Mouse (Mus musculus) midbrain, embryonic 12.5 days (tissue): ENCODE data around the gene Zfp575. TPM values are rescaled to one million over a fixed set of nuclear protein-coding genes. Genes with fewer than 3 reads are reported as not detected.
A peak's percentile ranks its signal among the peaks of the same experiment; 100 is the strongest.
"Not testable (repeated sequence)": the region's sequence is repeated elsewhere in the genome, so short reads cannot be mapped to it uniquely, and the experiment has no call there.

Experiments
- ATAC-seq: fragments of 200-750 bp; cut with Nextera tagmentation; 2 replicates; pipeline ENCODE4 v1.8.0; 2017; ENCODE audit warnings: low read depth, moderate TSS enrichment, moderate library complexity; ENCODE audit not compliant: low FRiP score
- H3K27ac ChIP-seq: fragments of 300-500 bp; sonication (generic); replicated peaks from 2 replicates; pipeline ENCODE4 v1.5.1; 2016; ENCODE audit warnings: mild to moderate bottlenecking
- H3K27me3 ChIP-seq: fragments of 300-500 bp; sonication (generic); 2 replicates; pipeline ENCODE4 v1.6.1; 2016; ENCODE audit warnings: mild to moderate bottlenecking
- H3K36me3 ChIP-seq: fragments of 300-500 bp; sonication (generic); 2 replicates; pipeline ENCODE4 v1.6.1; 2016
- H3K4me1 ChIP-seq: fragments of 300-500 bp; sonication (generic); 2 replicates; pipeline ENCODE4 v1.6.1; 2016
- H3K4me2 ChIP-seq: fragments of 300-500 bp; sonication (generic); replicated peaks from 2 replicates; pipeline ENCODE4 v1.6.1; 2016; ENCODE audit warnings: mild to moderate bottlenecking, moderate library complexity
- H3K4me3 ChIP-seq: fragments of 300-500 bp; sonication (generic); 2 replicates; pipeline ENCODE4 v1.5.1; 2016; ENCODE audit warnings: mild to moderate bottlenecking
- H3K9ac ChIP-seq: fragments of 300-500 bp; sonication (generic); replicated peaks from 2 replicates; pipeline ENCODE4 v1.6.1; 2016; ENCODE audit warnings: mild to moderate bottlenecking, moderate library complexity
- H3K9me3 ChIP-seq: fragments of 300-500 bp; sonication (generic); 2 replicates; pipeline ENCODE4 v1.6.1; 2016; ENCODE audit warnings: mild to moderate bottlenecking
- WGBS: fragments of 180-500 bp; shearing (Covaris S2); methylation state at CpG from one replicate; pipeline ENCODE4 v1.1.7; 2016; 5-methylcytosine and 5-hydroxymethylcytosine counted together
- polyA plus RNA-seq: library from polyadenylated mRNA; unstranded; fragments of >200 nt; fragmentation: Nextera tagmentation; extraction: Ambion mirVana; gene quantifications from 2 replicates; pipeline ENCODE4 v1.2.1, GENCODE M21; 2016

Gene Zfp575
- polyA plus RNA-seq: 3.1 and 3.7 TPM in 2 replicates

DNA sequence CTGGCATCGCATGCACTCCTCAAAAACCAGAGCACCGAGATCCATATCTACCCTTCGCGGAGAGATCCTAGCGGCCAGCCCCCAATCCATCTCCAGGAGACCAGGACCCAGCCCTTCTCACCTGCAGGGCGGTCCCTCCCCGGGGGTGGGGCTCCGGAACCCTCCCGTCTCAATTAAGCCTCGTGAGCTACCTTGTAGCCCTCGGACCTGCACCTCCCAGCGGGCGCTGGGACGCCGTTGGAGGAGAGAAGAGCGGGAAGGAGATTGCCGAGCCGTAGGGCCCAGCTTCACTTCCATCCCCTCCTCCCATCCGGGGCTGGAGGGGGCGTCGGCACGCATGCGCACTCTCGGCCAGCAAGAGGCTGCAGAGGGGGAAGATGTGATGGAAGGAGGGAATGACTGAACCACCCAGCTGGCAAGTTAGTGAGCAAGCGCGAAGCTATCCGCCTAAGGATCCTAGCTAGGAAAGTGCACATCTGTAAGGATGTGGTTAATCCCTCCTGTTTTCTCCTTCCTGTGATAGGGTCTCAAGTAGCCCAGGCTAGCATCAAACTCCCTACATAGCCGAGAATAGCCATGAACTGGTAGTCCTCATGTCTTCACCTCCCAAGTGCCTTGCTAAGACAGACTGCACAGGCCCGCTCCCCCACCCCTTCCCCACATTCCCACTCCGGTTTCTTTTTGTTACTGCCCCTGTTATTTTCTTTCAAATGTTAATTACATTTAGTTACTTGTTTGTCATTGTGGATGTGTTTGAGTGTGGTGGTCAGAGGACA, at the start of gene Zfp575, which contains the start of gene Ethe1:
TSS of gene Zfp575 (minus strand) at position 312 of the 776 bp plus-strand sequence.
TSS of gene Ethe1 (plus strand) at position 214 of the 776 bp plus-strand sequence.
- WGBS: 5% methylated on average over 30 of the region's 30 CpGs
- Histone ChIP-seq H3K4me1 (peaks cover 14% of the 10 kb centered on the region; the same call in 1 of the 2 replicates), H3K27me3 (peaks cover 38% of the 10 kb centered on the region), H3K9me3 (no peaks in the 10 kb centered on the region), H3K4me2 (peak within 1 kb of the TSS; percentile 65), H3K36me3 (no peaks in the 10 kb centered on the region), H3K9ac (peak within 1 kb of the TSS; percentile 59), H3K4me3 (peak within 1 kb of the TSS; percentile 48), H3K27ac (no peak within 1 kb of the TSS)
- ATAC-seq: peak; percentile 76

DNA sequence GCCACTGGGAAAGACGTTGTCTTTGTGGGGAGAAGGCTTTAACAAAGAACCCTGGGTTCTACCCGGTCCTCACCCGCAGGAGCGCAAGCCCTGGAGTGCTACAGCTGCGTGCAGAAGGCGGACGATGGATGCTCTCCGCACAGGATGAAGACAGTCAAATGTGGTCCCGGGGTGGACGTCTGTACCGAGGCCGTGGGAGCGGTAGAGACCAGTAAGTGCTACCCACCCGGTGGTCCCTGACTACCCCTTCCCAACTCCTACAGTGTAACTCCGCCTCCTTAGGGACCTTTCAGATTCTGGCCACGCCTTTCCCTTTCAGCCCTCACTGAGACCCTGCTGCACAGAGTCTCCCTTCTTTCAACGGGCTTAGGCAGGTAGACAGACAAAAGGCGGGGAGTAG, 49.6 kb upstream of the Zfp575 start:
- peak; percentile 41; the same call in 1 of the 2 replicates for ATAC-seq
- Histone ChIP-seq H3K36me3 (no peaks in the 10 kb centered on the region), H3K27me3 (peaks cover 60% of the 10 kb centered on the region), H3K4me2 (peak overlapping the region; percentile 66), H3K4me1 (peaks cover 26% of the 10 kb centered on the region), H3K9ac (no peak overlapping the region), H3K9me3 (no peaks in the 10 kb centered on the region), H3K27ac (no peak overlapping the region), H3K4me3 (peak overlapping the region; percentile 39)
- WGBS: under 1% methylated on average over 18 of the region's 18 CpGs

DNA sequence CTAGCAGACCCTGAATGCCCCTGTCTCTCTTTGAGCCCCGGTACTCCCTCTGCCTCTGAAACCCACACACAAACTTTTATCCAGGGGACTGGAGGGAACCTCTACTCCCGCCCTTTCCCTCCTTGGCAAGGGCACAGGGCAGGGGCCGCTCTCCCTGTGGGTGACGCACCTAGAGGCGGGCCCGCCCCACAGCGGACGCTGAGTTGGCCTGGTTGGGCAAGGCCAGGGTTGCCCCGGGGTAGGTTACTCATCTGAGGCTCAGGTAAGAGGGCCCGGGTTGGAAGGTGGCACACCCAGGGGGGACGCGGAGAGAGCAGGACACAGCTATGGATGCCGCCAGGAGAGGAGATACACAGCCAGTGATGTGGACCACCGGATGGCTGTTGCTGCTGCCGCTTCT, 48.8 kb upstream of the Zfp575 start, which contains the start of gene Lypd3:
TSS of gene Lypd3 (plus strand) at position 287 of the 400 bp plus-strand sequence.
- Histone ChIP-seq H3K9me3 (no peaks in the 10 kb centered on the region), H3K9ac (no peak within 1 kb of the TSS), H3K27me3 (peaks cover 53% of the 10 kb centered on the region), H3K36me3 (no peaks in the 10 kb centered on the region), H3K4me3 (peak within 1 kb of the TSS; percentile 39), H3K4me2 (peak within 1 kb of the TSS; percentile 66), H3K4me1 (peaks cover 26% of the 10 kb centered on the region), H3K27ac (no peak within 1 kb of the TSS)
- WGBS: 14% methylated on average over 15 of the region's 15 CpGs
- no peak for ATAC-seq

DNA sequence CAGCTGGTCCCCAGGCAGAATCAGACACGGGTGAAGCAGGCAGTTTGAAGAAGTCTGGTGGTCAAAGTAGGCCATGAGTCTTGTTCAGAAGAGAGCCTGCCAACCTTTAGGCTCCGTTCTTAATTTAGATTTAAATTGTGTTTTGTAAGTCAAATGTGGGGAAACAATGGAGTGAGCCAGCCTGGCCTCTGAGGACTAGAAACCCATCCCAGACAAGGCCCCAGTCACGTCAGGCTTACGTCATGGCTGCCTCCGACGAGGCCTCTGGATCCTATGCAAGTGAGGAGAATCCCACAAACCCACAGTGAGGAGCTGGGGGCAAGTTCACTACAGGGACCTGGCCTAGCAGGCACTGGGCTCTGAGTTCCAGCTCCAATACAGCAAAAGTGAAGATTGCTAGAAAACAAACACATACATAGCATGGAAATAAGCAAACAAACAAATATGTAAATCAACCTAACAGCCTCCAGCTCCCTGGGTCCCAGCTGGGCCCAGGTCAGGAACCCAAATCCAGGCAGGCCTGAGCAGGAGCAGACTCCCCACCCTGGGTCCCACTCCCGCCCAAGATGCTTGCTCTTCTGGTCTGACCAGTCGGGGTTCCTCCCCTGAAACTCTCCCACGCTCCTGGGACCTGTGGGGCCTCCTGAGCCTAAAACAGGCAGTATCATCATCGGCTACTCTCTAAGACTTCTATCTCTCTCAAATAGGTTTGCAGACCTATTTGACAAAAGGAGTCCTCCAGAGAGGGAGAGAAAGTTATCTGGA, 42.9 kb upstream of the Zfp575 start:
- no peak overlapping the region for H3K4me3 ChIP-seq
- no peak overlapping the region for H3K4me2 ChIP-seq
- ATAC-seq: no peak
- WGBS: 75% methylated on average over 10 of the region's 10 CpGs
- H3K27me3 ChIP-seq: peaks cover 19% of the 10 kb centered on the region
- H3K36me3 ChIP-seq: no peaks in the 10 kb centered on the region
- peaks cover 5% of the 10 kb centered on the region for H3K4me1 ChIP-seq
- H3K9me3 ChIP-seq: no peaks in the 10 kb centered on the region
- no peak overlapping the region for H3K9ac ChIP-seq
- H3K27ac ChIP-seq: no peak overlapping the region

DNA sequence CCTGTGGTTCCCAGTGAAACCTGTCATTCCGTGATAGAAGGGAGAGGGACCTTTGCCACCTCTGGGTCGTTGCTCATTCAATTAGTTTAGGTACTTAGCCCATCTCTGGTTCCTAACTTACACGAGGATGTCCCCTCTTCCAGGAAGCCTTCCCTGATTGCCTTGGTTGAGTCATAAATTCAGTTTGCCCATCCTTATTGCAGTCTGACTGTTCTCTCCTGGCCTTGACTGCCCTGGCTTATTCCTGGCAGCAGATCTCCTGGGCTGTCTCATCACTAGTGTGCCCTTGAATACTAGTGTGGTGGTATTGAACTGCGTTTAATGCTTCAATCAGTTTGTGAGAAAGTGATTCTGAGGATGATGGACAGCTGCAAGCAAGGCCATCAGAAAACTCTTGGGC, 42.2 kb upstream of the Zfp575 start:
- Histone ChIP-seq H3K27ac (no peak overlapping the region), H3K9me3 (no peaks in the 10 kb centered on the region), H3K36me3 (no peaks in the 10 kb centered on the region), H3K4me1 (peaks cover 5% of the 10 kb centered on the region), H3K27me3 (peaks cover 19% of the 10 kb centered on the region), H3K4me3 (no peak overlapping the region), H3K4me2 (no peak overlapping the region), H3K9ac (no peak overlapping the region)
- WGBS: 73% methylated on average over 4 of the region's 4 CpGs
- ATAC-seq: no peak

DNA sequence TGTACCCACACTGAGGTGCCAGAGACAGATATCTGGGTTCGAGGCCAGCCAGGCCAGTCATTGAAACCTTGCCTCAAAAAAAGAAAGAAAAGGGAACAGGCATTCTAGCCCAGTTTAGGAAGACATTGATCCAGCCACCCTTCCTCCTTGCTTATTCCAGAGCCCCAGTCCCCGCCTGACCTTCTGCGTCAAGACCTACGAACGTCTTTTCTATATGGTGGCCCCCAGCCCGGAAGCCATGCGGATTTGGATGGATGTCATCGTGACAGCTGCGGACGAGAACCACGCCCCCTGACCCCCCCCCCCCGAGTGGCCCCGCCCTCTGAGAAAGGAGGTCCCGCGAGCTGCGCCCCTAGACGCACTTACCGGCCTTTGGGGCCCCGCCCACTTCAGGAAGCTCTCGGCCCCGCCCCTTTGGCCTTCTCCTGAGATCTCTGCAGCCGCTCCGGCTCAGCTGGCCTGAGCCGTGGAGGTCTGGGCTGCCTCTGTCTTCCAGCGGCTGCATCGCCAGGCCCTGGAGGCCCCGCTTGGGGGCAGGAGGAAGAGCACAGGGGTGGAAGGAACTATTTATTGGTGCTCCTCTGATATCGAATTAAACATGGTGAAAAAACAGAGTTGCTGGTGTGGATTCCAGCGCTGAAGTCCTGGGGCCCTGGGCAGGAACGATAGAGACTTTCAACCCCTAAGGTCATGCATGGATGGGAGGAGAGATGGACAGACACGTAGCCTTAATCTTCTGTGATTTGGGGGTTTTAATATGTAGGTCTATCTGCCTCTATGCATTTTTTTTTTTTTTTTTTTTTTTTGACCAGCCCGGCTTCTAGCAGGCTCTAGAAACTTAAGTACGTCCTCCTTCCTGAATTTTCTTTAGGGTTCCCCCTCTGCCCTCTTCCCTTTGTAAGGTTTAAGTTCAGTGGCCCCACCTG, 41.5 kb upstream of the Zfp575 start:
- no peak overlapping the region for H3K27ac ChIP-seq
- WGBS: 9% methylated on average over 33 of the region's 33 CpGs
- peak overlapping the region; percentile 54 for H3K4me2 ChIP-seq
- peak; percentile 87 for ATAC-seq
- H3K27me3 ChIP-seq: peaks cover 19% of the 10 kb centered on the region
- peak overlapping the region; percentile 49; the same call in 1 of the 2 replicates for H3K9ac ChIP-seq
- H3K4me1 ChIP-seq: peaks cover 5% of the 10 kb centered on the region
- H3K9me3 ChIP-seq: no peaks in the 10 kb centered on the region
- H3K4me3 ChIP-seq: peak overlapping the region; percentile 34
- H3K36me3 ChIP-seq: no peaks in the 10 kb centered on the region

DNA sequence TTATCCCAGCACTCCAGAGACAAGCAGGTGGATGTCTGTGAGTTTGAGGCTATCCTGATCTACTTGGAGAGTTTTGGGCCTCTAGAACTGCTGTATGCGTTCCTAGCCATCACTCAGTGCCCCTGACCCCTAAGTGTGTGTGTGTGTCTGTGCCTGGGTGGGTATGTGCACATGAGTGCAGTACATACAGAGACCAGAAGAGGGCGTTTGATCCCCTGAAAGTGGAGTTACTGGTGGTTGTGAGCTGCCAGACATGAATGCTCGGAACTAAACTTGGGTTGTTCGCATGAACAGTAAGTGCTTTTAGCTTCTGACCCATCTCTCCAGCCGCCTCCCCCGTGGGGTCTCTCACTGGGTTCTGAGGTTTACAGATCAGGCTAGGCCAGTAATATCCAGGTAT, 35.5 kb upstream of the Zfp575 start:
- Histone ChIP-seq H3K27me3 (peaks cover 25% of the 10 kb centered on the region), H3K27ac (no peak overlapping the region), H3K36me3 (no peaks in the 10 kb centered on the region), H3K9ac (no peak overlapping the region), H3K4me1 (no peaks in the 10 kb centered on the region), H3K9me3 (peaks cover 5% of the 10 kb centered on the region), H3K4me3 (no peak overlapping the region), H3K4me2 (no peak overlapping the region)
- WGBS: 80% methylated on average over 6 of the region's 6 CpGs
- ATAC-seq: no peak

DNA sequence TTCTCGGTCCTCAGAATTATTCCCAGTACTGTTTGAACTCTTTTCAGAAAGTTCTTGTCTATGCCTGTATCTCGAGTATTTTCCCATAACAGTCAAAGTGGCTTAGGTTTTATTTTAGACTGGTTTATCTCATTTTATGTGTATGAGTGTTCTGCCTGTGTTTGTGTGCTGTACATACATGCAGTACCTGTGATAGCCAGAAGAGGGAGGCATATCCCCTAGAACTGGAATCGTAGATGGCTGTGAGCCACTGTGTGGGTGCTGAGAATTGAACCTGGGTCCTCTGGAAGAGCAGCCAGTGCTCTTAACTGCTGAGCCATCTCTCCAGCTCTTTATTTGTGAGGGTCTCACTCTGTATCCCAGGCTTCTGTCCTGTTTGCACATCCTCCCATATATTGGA, 33.8 kb upstream of the Zfp575 start:
- peaks cover 16% of the 10 kb centered on the region for H3K27me3 ChIP-seq
- H3K4me2 ChIP-seq: no peak overlapping the region
- H3K36me3 ChIP-seq: no peaks in the 10 kb centered on the region
- H3K27ac ChIP-seq: no peak overlapping the region
- no peak overlapping the region for H3K9ac ChIP-seq
- peaks cover 5% of the 10 kb centered on the region for H3K9me3 ChIP-seq
- H3K4me1 ChIP-seq: no peaks in the 10 kb centered on the region
- H3K4me3 ChIP-seq: no peak overlapping the region
- WGBS: 84% methylated on average over 3 of the region's 3 CpGs
- ATAC-seq: no peak

DNA sequence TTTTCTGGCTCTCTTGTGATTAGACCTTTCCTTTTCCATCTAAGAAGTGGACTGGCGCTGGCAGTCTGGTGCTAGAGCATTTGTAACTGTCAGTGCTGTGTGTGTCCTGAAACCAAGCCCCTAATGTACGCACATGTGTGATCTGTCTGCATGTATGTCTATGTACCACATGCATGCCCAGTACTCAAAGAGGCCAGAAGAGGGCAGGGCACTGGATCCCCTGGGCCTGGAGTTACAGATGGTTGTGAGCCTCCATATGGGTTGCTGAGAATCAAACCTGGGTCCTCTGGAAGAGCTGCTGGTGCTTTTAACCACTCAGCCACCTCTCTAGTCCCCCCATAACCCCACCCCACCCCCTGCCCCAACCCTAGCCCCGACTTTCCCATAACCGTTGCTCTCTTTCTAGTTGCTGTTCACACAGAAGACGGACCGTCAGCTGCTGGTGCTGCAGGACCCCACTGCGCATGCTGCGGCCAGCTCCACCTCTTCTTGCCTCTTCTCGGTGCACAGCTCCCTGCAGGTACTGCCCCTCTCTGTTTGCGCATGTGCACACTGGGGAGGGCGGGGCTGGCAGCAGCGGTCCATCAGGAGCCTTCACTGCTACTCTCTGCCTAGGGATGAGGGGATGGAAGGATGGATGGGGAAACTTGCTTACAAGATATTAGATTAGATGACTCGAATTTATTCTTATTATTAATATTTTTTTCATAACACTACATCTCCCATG, 32.4 kb upstream of the Zfp575 start:
- Histone ChIP-seq H3K4me1 (no peaks in the 10 kb centered on the region), H3K9ac (no peak overlapping the region), H3K27ac (no peak overlapping the region), H3K4me2 (no peak overlapping the region), H3K36me3 (no peaks in the 10 kb centered on the region), H3K9me3 (peaks cover 5% of the 10 kb centered on the region), H3K4me3 (no peak overlapping the region), H3K27me3 (peaks cover 10% of the 10 kb centered on the region)
- ATAC-seq: no peak
- WGBS: 56% methylated on average over 13 of the region's 13 CpGs

DNA sequence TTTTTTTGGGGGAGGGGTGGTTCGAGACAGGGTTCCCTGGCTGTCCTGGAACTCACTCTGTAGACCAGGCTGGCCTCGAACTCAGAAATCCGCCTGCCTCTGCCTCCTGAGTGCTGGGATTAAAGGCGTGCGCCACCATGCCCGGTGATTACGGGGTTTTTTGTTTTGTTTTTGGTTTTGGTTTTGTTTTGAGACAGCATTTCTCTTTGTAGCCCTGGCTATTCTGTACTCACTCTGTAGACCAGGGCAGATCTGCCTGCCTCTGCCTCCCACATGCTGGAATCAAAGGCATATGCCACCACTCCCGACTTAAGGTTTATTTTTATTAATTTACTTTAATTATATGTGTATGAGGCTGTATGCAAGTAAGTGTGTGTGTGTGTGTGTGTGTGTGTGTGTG, 30.9 kb upstream of the Zfp575 start:
- not testable (repeated sequence) for H3K4me1 ChIP-seq, ATAC-seq

DNA sequence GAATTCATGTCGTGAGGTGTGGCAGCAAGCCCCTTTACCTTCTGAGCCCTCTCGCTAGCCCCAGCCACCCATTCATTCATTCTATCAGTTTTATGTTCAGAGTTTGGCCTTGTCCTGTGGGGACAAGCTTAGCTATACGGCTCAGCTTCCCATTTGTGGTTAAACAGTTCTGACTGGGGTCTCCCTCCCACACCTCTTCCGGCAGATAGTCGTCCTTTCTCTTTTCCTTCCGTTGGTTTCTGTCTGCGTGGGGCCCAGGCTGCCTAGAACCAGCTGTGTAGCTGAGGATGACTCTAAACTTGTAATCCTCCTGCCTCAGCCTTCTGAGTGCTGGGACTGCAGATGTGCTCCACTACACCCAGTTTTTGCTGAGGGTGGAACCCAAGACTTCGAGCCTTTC, 30.3 kb upstream of the Zfp575 start:
- no peak for ATAC-seq
- Histone ChIP-seq H3K9ac (no peak overlapping the region), H3K4me1 (0 out of 2 replicates have a peak, but pooled peaks cover under 1% of the 10 kb centered on the region), H3K27ac (no peak overlapping the region), H3K27me3 (peaks cover 26% of the 10 kb centered on the region), H3K4me3 (no peak overlapping the region), H3K36me3 (no peaks in the 10 kb centered on the region), H3K4me2 (no peak overlapping the region), H3K9me3 (peaks cover 5% of the 10 kb centered on the region)
- WGBS: 80% methylated on average over 8 of the region's 8 CpGs

More for the DNA sequence above, 30.9 kb upstream of the Zfp575 start:
- H3K36me3 ChIP-seq, H3K4me3 ChIP-seq, H3K27ac ChIP-seq, H3K9me3 ChIP-seq, H3K4me2 ChIP-seq, H3K9ac ChIP-seq: not testable (repeated sequence)
- peaks cover 20% of the 10 kb centered on the region for H3K27me3 ChIP-seq
- 87% methylated on average over 8 of the region's 8 CpGs for WGBS
